Mouse (Mus musculus): ENCODE data around the gene Cdrt4. TPM values are rescaled to one million over a fixed set of nuclear protein-coding genes. Genes with fewer than 3 reads are reported as not detected.

The Cdrt4 gene
- not detected for polyA plus RNA-seq (2017; shearing (Covaris generic))

GRCm38 (mm10) chr11:62951012-62951411 is at the start of gene Cdrt4:
Gene Cdrt4, plus strand, starts transcription at chr11:62951193.

Other genes starting within 250 kb of the Cdrt4 start
- gene Zfp287, start 219.3 kb upstream of the Cdrt4 start, polyA plus RNA-seq (2017; shearing (Covaris generic)) = 10 to 100 TPM; 29.7 to 40.9 TPM
- gene Gm10428, start 198.1 kb upstream of the Cdrt4 start, polyA plus RNA-seq (2017; shearing (Covaris generic)) = not detected
- 1 to 10 TPM; 3.0 to 4.4 TPM for gene Zfp286, start 161.7 kb upstream of the Cdrt4 start, polyA plus RNA-seq (2017; shearing (Covaris generic))
- 1 to 10 TPM; 4.8 to 7.7 TPM for gene Trim16, start 131.0 kb upstream of the Cdrt4 start, polyA plus RNA-seq (2017; shearing (Covaris generic))
- 1 to 10 TPM; 2.1 to 4.3 TPM for gene Fbxw10, start 104.1 kb upstream of the Cdrt4 start, polyA plus RNA-seq (2017; shearing (Covaris generic))
- gene Tvp23b, start 71.7 kb upstream of the Cdrt4 start, polyA plus RNA-seq (2017; shearing (Covaris generic)) = 10 to 100 TPM; 50.0 to 51.1 TPM
- gene Tekt3, start 110.5 kb downstream of the Cdrt4 start, polyA plus RNA-seq (2017; shearing (Covaris generic)) = under 1 TPM in 1 of 2 experiments, not detected in 1; 0.27 TPM
- 1 to 10 TPM in 1 of 2 experiments, not detected in 1; 1.1 TPM for gene Pmp22, start 177.8 kb downstream of the Cdrt4 start, polyA plus RNA-seq (2017; shearing (Covaris generic))